Mouse (Mus musculus) right cerebral cortex, adult 2 months (tissue): ENCODE measurements at regions not wholly inside any gene's neighbourhood (a gene's known extent, or its start where the extent isn't known, plus 50 kb on each side); places are given as distances from the start of the nearest gene placed in this dataset.

ENCODE experiments used
- DNase-seq, 2 experiments: peaks; one replicate each; pipeline ENCODE4 v3.0.0; 2021 to 2022; ENCODE audit warnings: low spot score in 2 of 2

DNA sequence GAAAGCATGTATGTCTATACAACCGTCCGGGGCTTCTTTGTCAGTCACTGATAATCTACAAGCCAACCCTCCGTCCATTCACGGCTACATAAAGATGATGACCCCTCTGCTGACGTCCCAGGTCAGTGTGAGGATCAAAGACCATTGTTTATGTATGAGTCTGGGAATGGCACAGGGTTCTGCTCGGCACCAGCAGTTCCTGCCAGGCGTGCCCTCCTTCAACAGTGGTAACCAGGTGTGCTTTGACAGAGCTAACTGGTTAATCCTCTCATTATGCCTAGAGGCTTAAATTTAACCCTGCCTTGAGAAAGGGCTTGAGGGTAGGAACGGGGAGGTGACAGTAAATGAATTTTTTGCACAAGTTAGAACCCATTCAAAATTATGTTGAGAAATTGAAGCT lies 58.2 kb upstream of the Ttc29 start:
- DNase-seq = no peak

DNA sequence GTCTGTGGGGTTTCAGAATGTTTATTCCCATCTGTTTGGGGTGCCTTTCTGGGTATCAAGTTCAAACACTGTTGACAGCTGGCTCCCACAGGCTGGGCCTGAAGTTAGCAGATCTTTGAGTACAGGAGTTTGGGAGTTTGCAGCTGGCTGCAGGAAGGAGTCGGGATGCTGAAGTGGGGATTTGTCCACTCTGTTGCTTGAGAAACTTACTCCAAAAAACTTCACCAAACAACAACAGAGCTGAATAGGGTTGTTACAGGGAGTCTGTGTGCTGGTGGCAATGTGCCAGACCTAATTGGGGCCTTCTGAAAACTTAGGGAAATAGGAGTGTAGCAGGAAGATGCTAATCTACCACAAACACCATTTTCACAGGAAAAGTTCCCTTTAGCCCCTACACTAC lies 51.1 kb upstream of the Ttc29 start:
- DNase-seq = peak in 1 of 2 experiments; percentile 6

GRCm38 (mm10) chr8:78162763-78163508 lies 50.2 kb upstream of the Ttc29 start:
- DNase-seq = no peak
